ENCODE assay signal across 8 mouse cellular contexts in the genomic region with DNA sequence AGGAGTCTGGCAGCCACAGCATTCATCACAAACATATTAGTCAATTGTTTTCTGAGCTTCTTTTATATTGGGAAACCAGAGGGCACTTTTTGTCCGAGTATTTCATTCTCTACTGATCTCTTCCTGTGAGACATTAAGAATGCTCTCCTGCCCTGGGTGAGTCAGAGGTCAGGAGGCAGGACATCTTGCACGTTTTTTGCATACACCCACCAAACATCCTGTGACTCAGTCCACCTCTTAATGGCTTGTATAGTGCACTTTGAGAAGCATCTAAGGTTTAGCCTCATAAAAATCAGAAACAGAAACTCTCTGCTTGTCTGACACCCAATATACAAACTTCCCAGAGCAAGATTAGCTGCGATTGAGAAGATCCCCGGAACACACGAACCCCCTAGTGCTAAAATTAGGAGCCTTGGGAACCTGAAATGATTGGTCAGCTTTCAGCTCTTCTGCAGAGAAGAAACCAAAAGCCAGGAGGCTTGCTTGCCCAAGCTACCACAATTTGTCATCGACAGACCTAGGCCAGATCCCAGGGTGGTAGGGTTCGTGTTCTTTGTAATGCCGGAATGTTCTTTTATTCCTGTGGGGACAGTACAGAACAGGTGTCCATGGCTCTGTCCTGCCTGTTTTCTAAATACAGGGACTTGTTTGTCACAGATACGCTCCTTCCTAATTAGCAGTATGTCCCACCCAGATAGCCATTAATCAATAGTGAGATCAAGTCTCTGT. TPM values are rescaled to one million over a fixed set of nuclear protein-coding genes. Genes with fewer than 3 reads are reported as not detected.
A peak's percentile ranks its signal among the peaks of the same experiment; 100 is the strongest.
DNase-seq lines count a peak whose midpoint lies in the region; ATAC-seq and TF ChIP-seq lines count a peak whose summit lies in the region.
"Had no signal": no experiment of that assay in that cellular context is flagged by ENCODE, and none has a peak within 500 bp of the region (broad histone marks: within the 10 kb centered on the region; RNA-seq: fewer than 3 reads in every experiment).

No protein-coding gene starts in this region.

- WGBS in spleen, adult 2 months = 46% methylated on average over 9 of the region's 9 CpGs
- 52% methylated on average over 9 of the region's 9 CpGs for WGBS in embryonic facial prominence, embryonic 15.5 days
- WGBS in liver, embryonic 12.5 days (ENCODE audit: insufficient replicate concordance) = 55% methylated on average over 9 of the region's 9 CpGs

- peak overlapping the region; percentile 74 for H3K27ac ChIP-seq in spleen, adult 2 months (ENCODE audit: insufficient read depth, low read length)
- peak overlapping the region; percentile 74 for H3K27ac ChIP-seq in embryonic facial prominence, embryonic 15.5 days (replicated peaks)
- no peak overlapping the region for H3K27ac ChIP-seq in liver, embryonic 12.5 days
- H3K27ac ChIP-seq: embryonic facial prominence, embryonic 12.5 days had no signal

- no peak overlapping the region for H3K9ac ChIP-seq in embryonic facial prominence, embryonic 15.5 days
- no peak overlapping the region for H3K9ac ChIP-seq in liver, embryonic 12.5 days
- H3K9ac ChIP-seq: embryonic facial prominence, embryonic 12.5 days had no signal

- H3K4me3 ChIP-seq in spleen, adult 2 months (ENCODE audit: extremely low read depth, insufficient read depth, insufficient read length) = no peak overlapping the region
- no peak overlapping the region for H3K4me3 ChIP-seq in embryonic facial prominence, embryonic 15.5 days (replicated peaks)
- no peak overlapping the region for H3K4me3 ChIP-seq in liver, embryonic 12.5 days
- H3K4me3 ChIP-seq: embryonic facial prominence, embryonic 12.5 days had no signal

- no peaks in the 10 kb centered on the region for H3K27me3 ChIP-seq in spleen, adult 2 months (ENCODE audit: control insufficient read depth, insufficient read depth, low read length)
- no peaks in the 10 kb centered on the region for H3K27me3 ChIP-seq in embryonic facial prominence, embryonic 15.5 days
- H3K27me3 ChIP-seq in liver, embryonic 12.5 days (replicated peaks) = no peaks in the 10 kb centered on the region
- no peaks in the 10 kb centered on the region for H3K27me3 ChIP-seq in splenic B cell, adult 2 months (ENCODE audit: control insufficient read depth, insufficient read depth, low read length, poor library complexity, severe bottlenecking)
- H3K27me3 ChIP-seq: embryonic facial prominence, embryonic 12.5 days had no signal

- TF ChIP-seq POLR2A in spleen, adult 2 months (IDR thresholded peaks at IDR 0.05; ENCODE audit: low read depth, low read length) = no peak

- H3K36me3 ChIP-seq in spleen, adult 2 months (ENCODE audit: control insufficient read depth, insufficient read depth, low read length) = no peaks in the 10 kb centered on the region
- H3K36me3 ChIP-seq in embryonic facial prominence, embryonic 15.5 days = no peaks in the 10 kb centered on the region
- H3K36me3 ChIP-seq in liver, embryonic 12.5 days = no peaks in the 10 kb centered on the region
- no peaks in the 10 kb centered on the region for H3K36me3 ChIP-seq in splenic B cell, adult 2 months (ENCODE audit: control insufficient read depth, insufficient read depth, low read length, poor library complexity, severe bottlenecking)
- H3K36me3 ChIP-seq: embryonic facial prominence, embryonic 12.5 days had no signal

- peak in 1 of 2 experiments; percentile 44 for DNase-seq in spleen, adult 2 months (ENCODE audit: low read depth in 1 of 2, low spot score in 2 of 2)
- no peak for DNase-seq in spleen, postnatal 4 days (ENCODE audit: low spot score in 2 of 2)
- peak; percentile 70 for DNase-seq in splenic B cell, adult 2 months (ENCODE audit: low read depth, low spot score)
- DNase-seq in ovary, postnatal 10 days (ENCODE audit: low spot score) = no peak
- DNase-seq in layer of hippocampus, postnatal 25 days (ENCODE audit: extremely low spot score in 1 of 2, low spot score in 1 of 2) = no peak

- no peak for TF ChIP-seq CTCF in spleen, adult 2 months (IDR thresholded peaks at IDR 0.05; ENCODE audit: extremely low read depth, insufficient read depth, insufficient read length, insufficient replicate concordance)

- H3K4me1 ChIP-seq in spleen, adult 2 months (ENCODE audit: control insufficient read depth, insufficient read depth, insufficient read length) = peaks cover 25% of the 10 kb centered on the region; the same call in 1 of the 2 replicates
- peaks cover 22% of the 10 kb centered on the region for H3K4me1 ChIP-seq in embryonic facial prominence, embryonic 15.5 days
- H3K4me1 ChIP-seq in liver, embryonic 12.5 days = peaks cover 28% of the 10 kb centered on the region

- no peak overlapping the region for H3K4me2 ChIP-seq in embryonic facial prominence, embryonic 15.5 days (replicated peaks)
- H3K4me2 ChIP-seq in liver, embryonic 12.5 days = no peak overlapping the region
- H3K4me2 ChIP-seq: embryonic facial prominence, embryonic 12.5 days had no signal

- H3K9me3 ChIP-seq in embryonic facial prominence, embryonic 15.5 days (replicated peaks) = no peaks in the 10 kb centered on the region
- H3K9me3 ChIP-seq in liver, embryonic 12.5 days (replicated peaks) = no peaks in the 10 kb centered on the region
- H3K9me3 ChIP-seq: embryonic facial prominence, embryonic 12.5 days had no signal

- ATAC-seq in embryonic facial prominence, embryonic 15.5 days (ENCODE audit: insufficient number of reproducible peaks, low FRiP score, low TSS enrichment, low read depth) = no peak
- peak; percentile 10; the same call in 1 of the 2 replicates for ATAC-seq in liver, embryonic 12.5 days

RNA-seq across cellular contexts. Expression of gene Hectd1, which starts 35.9 kb away (rescaled TPM):
- polyA plus RNA-seq in spleen, adult 2 months (2012; rRNA removed) = 11.1 and 12.8 TPM in 2 replicates
- 39.8 and 40.7 TPM in 2 replicates for polyA plus RNA-seq in embryonic facial prominence, embryonic 15.5 days (2015; fragmentation: Nextera tagmentation; extraction: Ambion mirVana)
- 48.0 and 48.4 TPM in 2 replicates for polyA plus RNA-seq in liver, embryonic 12.5 days (2016; fragmentation: Nextera tagmentation; extraction: Ambion mirVana)
- 10 to 100 TPM; 81.8 to 84.1 TPM for total RNA-seq in layer of hippocampus, postnatal 25 days (2021)
